Mouse (Mus musculus) G1E (cell line): ENCODE measurements around the gene Disc1.

Source experiments
- CTCF ChIP-seq: IDR thresholded peaks from 2 replicates; pipeline ENCODE4 v1.5.1; 2012; ENCODE audit warnings: low read depth, low read length, inconsistent platforms, mixed read lengths
- GATA1 ChIP-seq: IDR thresholded peaks from 2 replicates; pipeline ENCODE4 v1.6.1; 2012; ENCODE audit warnings: borderline replicate concordance, low read length, inconsistent platforms, mixed read lengths
- GATA2 ChIP-seq: IDR thresholded peaks from 2 replicates; pipeline ENCODE4 v1.6.1; 2012; ENCODE audit warnings: low read depth, low read length, inconsistent platforms, borderline replicate concordance
- POLR2AphosphoS5 ChIP-seq: IDR thresholded peaks from 2 replicates; pipeline ENCODE4 v1.6.1; 2012; ENCODE audit warnings: low read depth, low read length, inconsistent platforms; ENCODE audit not compliant: insufficient replicate concordance
- TAL1 ChIP-seq: conservative IDR thresholded peaks from 2 replicates; pipeline ENCODE4 v1.6.1; 2012; ENCODE audit warnings: low read depth, low read length, inconsistent platforms, mixed read lengths

GRCm38 (mm10) chr8:125069304-125069703 lies 15.3 kb downstream of the Disc1 start:
- TF ChIP-seq CTCF, result no peak
- TF ChIP-seq GATA1, result no peak
- TF ChIP-seq TAL1, result no peak
- no peak for TF ChIP-seq GATA2
- TF ChIP-seq POLR2AphosphoS5, result no peak
